Mouse (Mus musculus) heart, postnatal 0 days (tissue): ENCODE results near the gene Ssc4d.

ENCODE experiments used
- CTCF ChIP-seq: IDR thresholded peaks from 2 replicates; pipeline ENCODE4 v1.5.1; 2016; ENCODE audit warnings: antibody characterized with exemption, control low read depth, low read depth
- EP300 ChIP-seq: IDR thresholded peaks from 2 replicates; pipeline ENCODE4 v1.6.1; 2016; ENCODE audit warnings: antibody characterized with exemption, low read depth

- TF ChIP-seq CTCF = no peak
- TF ChIP-seq EP300 = no peak
Measured at GRCm38 (mm10) chr5:135918593-135918992, 55.7 kb downstream of the Ssc4d start.
